Mouse (Mus musculus) embryonic facial prominence, embryonic 11.5 days (tissue): ENCODE data around the gene Castor2. TPM values are rescaled to one million over a fixed set of nuclear protein-coding genes. Genes with fewer than 3 reads are reported as not detected.

Experiments used
- ATAC-seq: fragments of 200-750 bp; cut with Nextera tagmentation; replicated peaks from 2 replicates; pipeline ENCODE4 v1.8.0; 2017; ENCODE audit warnings: low read depth; ENCODE audit not compliant: insufficient number of reproducible peaks, low FRiP score, low TSS enrichment
- DNase-seq: peaks from one replicate; pipeline ENCODE4 v3.0.0-alpha.2; 2015; ENCODE audit warnings: low spot score
- H3K27ac ChIP-seq: fragments of 300-500 bp; sonication (generic); replicated peaks from 2 replicates; pipeline ENCODE4 v1.5.1; 2014; ENCODE audit warnings: mild to moderate bottlenecking, low read depth, low read length, control low read depth
- H3K27me3 ChIP-seq: fragments of 300-500 bp; sonication (generic); 2 replicates; pipeline ENCODE4 v1.6.1; 2014; ENCODE audit warnings: mild to moderate bottlenecking, low read length, moderate library complexity, mixed read lengths; ENCODE audit not compliant: control insufficient read depth, insufficient read depth
- H3K36me3 ChIP-seq: fragments of 300-500 bp; sonication (generic); replicated peaks from 2 replicates; pipeline ENCODE4 v1.6.1; 2014; ENCODE audit warnings: low read depth, mild to moderate bottlenecking, low read length, moderate library complexity, mixed read lengths; ENCODE audit not compliant: control insufficient read depth, insufficient read depth
- H3K4me1 ChIP-seq: fragments of 300-500 bp; sonication (generic); 2 replicates; pipeline ENCODE4 v1.6.1; 2014; ENCODE audit warnings: low read length, mixed read lengths; ENCODE audit not compliant: control insufficient read depth, insufficient read depth
- H3K4me2 ChIP-seq: fragments of 300-500 bp; sonication (generic); 2 replicates; pipeline ENCODE4 v1.6.1; 2014; ENCODE audit warnings: low read depth, mild to moderate bottlenecking, control low read depth, low read length, moderate library complexity
- H3K4me3 ChIP-seq: fragments of 300-500 bp; sonication (generic); 2 replicates; pipeline ENCODE4 v1.5.1; 2014; ENCODE audit warnings: low read depth, low read length, control low read depth
- H3K9ac ChIP-seq: fragments of 300-500 bp; sonication (generic); replicated peaks from 2 replicates; pipeline ENCODE4 v1.6.1; 2014; ENCODE audit warnings: mild to moderate bottlenecking, control low read depth, low read length
- H3K9me3 ChIP-seq: fragments of 300-500 bp; sonication (generic); replicated peaks from 2 replicates; pipeline ENCODE4 v1.6.1; 2016; ENCODE audit warnings: mild to moderate bottlenecking, low read length, inconsistent platforms, mixed read lengths; ENCODE audit not compliant: control insufficient read depth
- WGBS: fragments of 180-500 bp; shearing (Covaris S2); extraction: QIAGEN DNeasy Blood & Tissue Kit; methylation state at CpG from one replicate; pipeline ENCODE4 v1.1.7; 2014; 5-methylcytosine and 5-hydroxymethylcytosine counted together
- polyA plus RNA-seq: library from polyadenylated mRNA; unstranded; fragments of >200 nt; fragmentation: Nextera tagmentation; extraction: Ambion mirVana; gene quantifications from 2 replicates; pipeline ENCODE4 v1.2.1, GENCODE M21; 2014

Castor2 gene
- polyA plus RNA-seq, 1 experiment from 2014 or later: 8.4 TPM

- H3K27ac ChIP-seq: no peak overlapping the region
- H3K36me3 ChIP-seq: no peaks in the 10 kb centered on the region
- no peak overlapping the region for H3K9ac ChIP-seq
- WGBS: 96% methylated on average over 8 of the region's 8 CpGs
- no peaks in the 10 kb centered on the region for H3K4me1 ChIP-seq
- no peaks in the 10 kb centered on the region for H3K27me3 ChIP-seq
- no peak for ATAC-seq
- DNase-seq: no peak
- no peaks in the 10 kb centered on the region for H3K9me3 ChIP-seq
- H3K4me2 ChIP-seq: no peak overlapping the region
- H3K4me3 ChIP-seq: no peak overlapping the region
Measured at GRCm38 (mm10) chr5:134170167-134170566, 70.7 kb downstream of the Castor2 start.

- no peaks in the 10 kb centered on the region for H3K4me1 ChIP-seq
- H3K27ac ChIP-seq: no peak overlapping the region
- DNase-seq (peak; percentile 57), ATAC-seq (no peak)
- H3K4me2 ChIP-seq: no peak overlapping the region
- no peak overlapping the region for H3K9ac ChIP-seq
- H3K27me3 ChIP-seq: no peaks in the 10 kb centered on the region
- H3K4me3 ChIP-seq: no peak overlapping the region
- H3K9me3 ChIP-seq: no peaks in the 10 kb centered on the region
- 41% methylated on average over 4 of the region's 4 CpGs for WGBS
- no peaks in the 10 kb centered on the region for H3K36me3 ChIP-seq
Measured at GRCm38 (mm10) chr5:134173206-134173605, 73.7 kb downstream of the Castor2 start.

- H3K4me3 ChIP-seq: peak overlapping the region; percentile 97
- H3K27me3 ChIP-seq: no peaks in the 10 kb centered on the region
- peak overlapping the region; percentile 78 for H3K4me2 ChIP-seq
- no peaks in the 10 kb centered on the region for H3K4me1 ChIP-seq
- 7% methylated on average over 10 of the region's 10 CpGs for WGBS
- H3K9me3 ChIP-seq: no peaks in the 10 kb centered on the region
- ATAC-seq: no peak
- no peaks in the 10 kb centered on the region for H3K36me3 ChIP-seq
- no peak for DNase-seq
- H3K27ac ChIP-seq: 0 out of 2 replicates have a peak overlapping the region, but pooled peaks have one; percentile 11
- H3K9ac ChIP-seq: peak overlapping the region; percentile 81
Measured at GRCm38 (mm10) chr5:134175696-134176095, 76.2 kb downstream of the Castor2 start.

GRCm38 (mm10) chr5:134176169-134176881 lies 76.8 kb downstream of the Castor2 start, which contains the start of gene Rcc1l:
Rcc1l (minus strand) TSS chr5:134176774.
- ATAC-seq (peak; percentile 82), DNase-seq (peak; percentile 93)
- peak within 1 kb of the TSS; percentile 78 for H3K4me2 ChIP-seq
- WGBS: under 1% methylated on average over 72 of the region's 72 CpGs
- H3K9ac ChIP-seq: peak within 1 kb of the TSS; percentile 81
- H3K4me1 ChIP-seq: no peaks in the 10 kb centered on the region
- H3K27me3 ChIP-seq: no peaks in the 10 kb centered on the region
- no peaks in the 10 kb centered on the region for H3K9me3 ChIP-seq
- H3K4me3 ChIP-seq: peak within 1 kb of the TSS; percentile 97
- peak within 1 kb of the TSS; percentile 57; the same call in 1 of the 2 replicates for H3K27ac ChIP-seq
- no peaks in the 10 kb centered on the region for H3K36me3 ChIP-seq

DNA sequence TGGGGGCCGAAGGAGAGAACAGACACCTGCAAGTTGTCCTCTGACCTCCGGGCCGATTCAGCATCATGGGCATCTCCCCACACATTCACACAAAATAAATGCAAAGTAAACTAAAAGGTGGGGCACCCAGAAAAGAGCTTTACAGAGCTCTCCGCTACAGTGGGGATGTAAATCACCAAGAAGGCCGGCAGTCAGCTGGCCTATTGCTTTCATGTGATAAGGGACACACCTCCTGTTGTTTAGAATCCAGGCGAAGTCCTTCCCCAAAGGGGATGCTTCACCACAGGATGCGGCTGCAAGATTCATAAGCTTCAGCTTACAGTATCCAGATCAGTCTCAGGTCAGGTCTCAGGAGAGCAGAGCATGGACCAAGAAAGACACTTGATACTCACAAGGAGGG lies 79.0 kb downstream of the Castor2 start:
- no peak overlapping the region for H3K9ac ChIP-seq
- H3K4me3 ChIP-seq: no peak overlapping the region
- WGBS: 77% methylated on average over 7 of the region's 7 CpGs
- DNase-seq (no peak), ATAC-seq (no peak)
- no peaks in the 10 kb centered on the region for H3K9me3 ChIP-seq
- H3K4me2 ChIP-seq: no peak overlapping the region
- H3K4me1 ChIP-seq: peaks cover 3% of the 10 kb centered on the region; the same call in 1 of the 2 replicates
- no peaks in the 10 kb centered on the region for H3K36me3 ChIP-seq
- no peak overlapping the region for H3K27ac ChIP-seq
- no peaks in the 10 kb centered on the region for H3K27me3 ChIP-seq

DNA sequence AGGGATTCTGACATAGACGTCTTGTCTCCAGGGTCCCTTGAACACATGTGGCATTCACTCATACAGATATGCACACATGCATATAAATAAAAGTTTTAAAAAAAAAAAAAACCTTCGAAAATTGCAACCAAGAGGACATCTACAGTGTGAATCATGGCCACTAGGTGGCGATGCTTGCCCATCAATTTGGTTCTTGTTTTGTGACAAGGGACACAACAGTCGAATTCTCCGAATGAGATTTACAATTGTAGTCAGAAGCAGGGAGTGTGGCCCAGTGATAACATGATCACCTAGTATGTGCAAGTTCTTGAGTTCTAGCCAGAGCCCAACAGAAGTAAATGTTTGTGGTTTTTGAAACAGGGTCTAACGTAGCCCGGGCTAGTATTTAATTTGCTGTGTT lies 80.4 kb downstream of the Castor2 start:
- Histone ChIP-seq H3K4me3 (no peak overlapping the region), H3K27ac (no peak overlapping the region), H3K9me3 (no peaks in the 10 kb centered on the region), H3K9ac (no peak overlapping the region), H3K27me3 (no peaks in the 10 kb centered on the region), H3K4me1 (peaks cover 3% of the 10 kb centered on the region; the same call in 1 of the 2 replicates), H3K36me3 (no peaks in the 10 kb centered on the region), H3K4me2 (no peak overlapping the region)
- 28% methylated on average over 7 of the region's 7 CpGs for WGBS
- peak; percentile 93 for DNase-seq
- no peak for ATAC-seq

- Histone ChIP-seq H3K36me3 (no peaks in the 10 kb centered on the region), H3K9ac (no peak overlapping the region), H3K4me3 (no peak overlapping the region), H3K9me3 (no peaks in the 10 kb centered on the region), H3K27me3 (no peaks in the 10 kb centered on the region), H3K27ac (no peak overlapping the region), H3K4me1 (peaks cover 3% of the 10 kb centered on the region; the same call in 1 of the 2 replicates), H3K4me2 (no peak overlapping the region)
- ATAC-seq (no peak), DNase-seq (no peak)
- WGBS: 50% methylated on average over 3 of the region's 3 CpGs
Measured at GRCm38 (mm10) chr5:134182172-134182571, 82.7 kb downstream of the Castor2 start.

DNA sequence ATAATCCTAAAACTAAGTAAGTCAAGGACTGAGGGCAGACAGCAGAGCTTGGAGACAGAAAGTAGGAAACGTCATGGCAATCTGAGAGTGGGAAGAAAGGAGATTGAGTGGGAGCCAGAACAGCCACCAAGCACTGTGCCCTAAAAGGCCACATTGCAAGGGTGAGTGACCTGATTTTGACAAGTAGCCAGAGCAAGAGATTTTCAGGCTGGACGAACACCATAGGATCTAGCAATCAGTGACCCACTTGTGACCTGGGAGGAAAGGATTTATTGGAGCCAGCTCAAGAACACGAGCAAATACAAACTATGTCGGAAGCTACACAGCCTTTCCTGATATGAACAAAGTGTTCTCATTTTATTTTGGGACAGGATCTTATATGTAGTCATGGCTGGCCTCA lies 83.2 kb downstream of the Castor2 start:
- no peak overlapping the region for H3K27ac ChIP-seq
- peaks cover 3% of the 10 kb centered on the region; the same call in 1 of the 2 replicates for H3K4me1 ChIP-seq
- H3K36me3 ChIP-seq: no peaks in the 10 kb centered on the region
- no peaks in the 10 kb centered on the region for H3K27me3 ChIP-seq
- H3K9ac ChIP-seq: no peak overlapping the region
- H3K9me3 ChIP-seq: no peaks in the 10 kb centered on the region
- no peak overlapping the region for H3K4me3 ChIP-seq
- H3K4me2 ChIP-seq: no peak overlapping the region; the same call in 1 of the 2 replicates
- DNase-seq (no peak), ATAC-seq (no peak)
- WGBS: 82% methylated on average over 4 of the region's 4 CpGs
